Mouse (Mus musculus): ENCODE measurements around the gene Shank2. TPM values are rescaled to one million over a fixed set of nuclear protein-coding genes. Genes with fewer than 3 reads are reported as not detected.

Shank2 gene
- polyA plus RNA-seq, 1 experiment from 2014 or later = 0.67 TPM

GRCm38 (mm10) chr7:144414632-144415031 is 412.9 kb downstream of the Shank2 start:
- Histone ChIP-seq H3K36me3 (replicated peaks) (peaks cover 12% of the 10 kb centered on the region; the same call in 1 of the 2 replicates), H3K9me3 (no peaks in the 10 kb centered on the region), H3K4me1 (peaks cover 36% of the 10 kb centered on the region), H3K27ac (no peak overlapping the region), H3K27me3 (ENCODE audit: poor library complexity, severe bottlenecking) (no peaks in the 10 kb centered on the region), H3K4me3 (no peak overlapping the region)
- no peak for DNase-seq (ENCODE audit: extremely low spot score, low spot score)
- WGBS = 83% methylated on average over 5 of the region's 5 CpGs

GRCm38 (mm10) chr7:144415795-144416194 is 414.1 kb downstream of the Shank2 start:
- H3K36me3 ChIP-seq (replicated peaks) = peaks cover 7% of the 10 kb centered on the region; the same call in 1 of the 2 replicates
- H3K27me3 ChIP-seq (ENCODE audit: poor library complexity, severe bottlenecking) = no peaks in the 10 kb centered on the region; the same call in 1 of the 2 replicates
- H3K4me1 ChIP-seq = peaks cover 47% of the 10 kb centered on the region
- 66% methylated on average over 4 of the region's 4 CpGs for WGBS
- no peak for DNase-seq (ENCODE audit: extremely low spot score, low spot score)
- H3K27ac ChIP-seq = no peak overlapping the region
- no peak overlapping the region for H3K4me3 ChIP-seq
- H3K9me3 ChIP-seq = no peaks in the 10 kb centered on the region

- peaks cover 51% of the 10 kb centered on the region for H3K4me1 ChIP-seq
- H3K27me3 ChIP-seq (ENCODE audit: poor library complexity, severe bottlenecking) = no peaks in the 10 kb centered on the region; the same call in 1 of the 2 replicates
- H3K9me3 ChIP-seq = no peaks in the 10 kb centered on the region
- no peak overlapping the region for H3K4me3 ChIP-seq
- H3K27ac ChIP-seq = no peak overlapping the region; the same call in 1 of the 2 replicates
- 80% methylated on average over 2 of the region's 2 CpGs for WGBS
- DNase-seq (ENCODE audit: extremely low spot score, low spot score) = no peak
- H3K36me3 ChIP-seq (replicated peaks) = no peaks in the 10 kb centered on the region
Measured at GRCm38 (mm10) chr7:144417234-144417633, 415.5 kb downstream of the Shank2 start.

GRCm38 (mm10) chr7:144417644-144418343 is 416.1 kb downstream of the Shank2 start:
- peak overlapping the region; percentile 20; the same call in 1 of the 2 replicates for H3K27ac ChIP-seq
- DNase-seq (ENCODE audit: extremely low spot score, low spot score) = peak; percentile 28
- H3K27me3 ChIP-seq (ENCODE audit: poor library complexity, severe bottlenecking) = no peaks in the 10 kb centered on the region; the same call in 1 of the 2 replicates
- H3K9me3 ChIP-seq = no peaks in the 10 kb centered on the region
- no peak overlapping the region for H3K4me3 ChIP-seq
- peaks cover 45% of the 10 kb centered on the region for H3K4me1 ChIP-seq
- WGBS = 69% methylated on average over 16 of the region's 16 CpGs
- H3K36me3 ChIP-seq (replicated peaks) = no peaks in the 10 kb centered on the region

- Histone ChIP-seq H3K4me3 (0 out of 2 replicates have a peak overlapping the region, but pooled peaks have one; percentile 0), H3K27me3 (ENCODE audit: poor library complexity, severe bottlenecking) (no peaks in the 10 kb centered on the region; the same call in 1 of the 2 replicates), H3K4me1 (peaks cover 41% of the 10 kb centered on the region), H3K36me3 (replicated peaks) (no peaks in the 10 kb centered on the region), H3K27ac (peak overlapping the region; percentile 32; the same call in 1 of the 2 replicates), H3K9me3 (no peaks in the 10 kb centered on the region)
- 22% methylated on average over 16 of the region's 16 CpGs for WGBS
- no peak for DNase-seq (ENCODE audit: extremely low spot score, low spot score)
Measured at GRCm38 (mm10) chr7:144420552-144420951, 418.8 kb downstream of the Shank2 start.

GRCm38 (mm10) chr7:144421478-144421877 is 419.8 kb downstream of the Shank2 start:
- no peaks in the 10 kb centered on the region; the same call in 1 of the 2 replicates for H3K27me3 ChIP-seq (ENCODE audit: poor library complexity, severe bottlenecking)
- H3K4me3 ChIP-seq = no peak overlapping the region
- peaks cover 37% of the 10 kb centered on the region for H3K4me1 ChIP-seq
- peak overlapping the region; percentile 40; the same call in 1 of the 2 replicates for H3K27ac ChIP-seq
- 69% methylated on average over 6 of the region's 6 CpGs for WGBS
- no peaks in the 10 kb centered on the region for H3K36me3 ChIP-seq (replicated peaks)
- H3K9me3 ChIP-seq = no peaks in the 10 kb centered on the region
- no peak for DNase-seq (ENCODE audit: extremely low spot score, low spot score)

GRCm38 (mm10) chr7:144425953-144426352 is 424.2 kb downstream of the Shank2 start:
- no peaks in the 10 kb centered on the region; the same call in 1 of the 2 replicates for H3K27me3 ChIP-seq (ENCODE audit: poor library complexity, severe bottlenecking)
- DNase-seq (ENCODE audit: extremely low spot score, low spot score) = peak; percentile 63
- H3K4me3 ChIP-seq = no peak overlapping the region
- no peaks in the 10 kb centered on the region for H3K9me3 ChIP-seq
- WGBS = 10% methylated on average over 8 of the region's 8 CpGs
- no peaks in the 10 kb centered on the region for H3K36me3 ChIP-seq (replicated peaks)
- H3K27ac ChIP-seq = no peak overlapping the region
- peaks cover 7% of the 10 kb centered on the region for H3K4me1 ChIP-seq

GRCm38 (mm10) chr7:144426594-144426993 is 424.9 kb downstream of the Shank2 start:
- no peak for DNase-seq (ENCODE audit: extremely low spot score, low spot score)
- H3K4me1 ChIP-seq = peaks cover under 1% of the 10 kb centered on the region; the same call in 1 of the 2 replicates
- H3K4me3 ChIP-seq = no peak overlapping the region
- no peak overlapping the region for H3K27ac ChIP-seq
- no peaks in the 10 kb centered on the region for H3K27me3 ChIP-seq (ENCODE audit: poor library complexity, severe bottlenecking)
- no peaks in the 10 kb centered on the region for H3K9me3 ChIP-seq
- WGBS = 78% methylated on average over 3 of the region's 3 CpGs
- H3K36me3 ChIP-seq (replicated peaks) = no peaks in the 10 kb centered on the region

- Histone ChIP-seq H3K9me3 (no peaks in the 10 kb centered on the region), H3K36me3 (replicated peaks) (no peaks in the 10 kb centered on the region), H3K27me3 (ENCODE audit: poor library complexity, severe bottlenecking) (no peaks in the 10 kb centered on the region), H3K27ac (no peak overlapping the region), H3K4me3 (no peak overlapping the region), H3K4me1 (no peaks in the 10 kb centered on the region)
- WGBS = 89% methylated on average over 3 of the region's 3 CpGs
- DNase-seq (ENCODE audit: extremely low spot score, low spot score) = no peak
Measured at GRCm38 (mm10) chr7:144427460-144427859, 425.7 kb downstream of the Shank2 start.

- 82% methylated on average over 2 of the region's 2 CpGs for WGBS
- H3K9me3 ChIP-seq = no peaks in the 10 kb centered on the region
- H3K4me3 ChIP-seq = no peak overlapping the region
- DNase-seq (ENCODE audit: extremely low spot score, low spot score) = no peak
- peaks cover 26% of the 10 kb centered on the region for H3K36me3 ChIP-seq (replicated peaks)
- H3K27me3 ChIP-seq (ENCODE audit: poor library complexity, severe bottlenecking) = no peaks in the 10 kb centered on the region
- no peaks in the 10 kb centered on the region for H3K4me1 ChIP-seq
- no peak overlapping the region for H3K27ac ChIP-seq
Measured at GRCm38 (mm10) chr7:144432920-144433319, 431.2 kb downstream of the Shank2 start.

- Histone ChIP-seq H3K4me3 (no peak overlapping the region), H3K27ac (no peak overlapping the region), H3K4me1 (no peaks in the 10 kb centered on the region), H3K27me3 (ENCODE audit: poor library complexity, severe bottlenecking) (no peaks in the 10 kb centered on the region), H3K36me3 (replicated peaks) (peaks cover 85% of the 10 kb centered on the region), H3K9me3 (no peaks in the 10 kb centered on the region)
- no peak for DNase-seq (ENCODE audit: extremely low spot score, low spot score)
- 97% methylated on average over 7 of the region's 7 CpGs for WGBS
Measured at GRCm38 (mm10) chr7:144438811-144439210, 437.1 kb downstream of the Shank2 start.

- no peaks in the 10 kb centered on the region for H3K27me3 ChIP-seq (ENCODE audit: poor library complexity, severe bottlenecking)
- WGBS = 92% methylated on average over 11 of the region's 11 CpGs
- no peaks in the 10 kb centered on the region for H3K9me3 ChIP-seq
- H3K36me3 ChIP-seq (replicated peaks) = peaks cover 100% of the 10 kb centered on the region
- H3K4me1 ChIP-seq = no peaks in the 10 kb centered on the region
- H3K27ac ChIP-seq = no peak overlapping the region
- H3K4me3 ChIP-seq = no peak overlapping the region
- DNase-seq (ENCODE audit: extremely low spot score, low spot score) = no peak
Measured at GRCm38 (mm10) chr7:144441466-144441865, 439.7 kb downstream of the Shank2 start.

- Histone ChIP-seq H3K4me1 (no peaks in the 10 kb centered on the region), H3K27ac (no peak overlapping the region), H3K27me3 (ENCODE audit: poor library complexity, severe bottlenecking) (no peaks in the 10 kb centered on the region), H3K9me3 (no peaks in the 10 kb centered on the region), H3K36me3 (replicated peaks) (peaks cover 100% of the 10 kb centered on the region), H3K4me3 (no peak overlapping the region)
- DNase-seq (ENCODE audit: extremely low spot score, low spot score) = no peak
- WGBS = 89% methylated on average over 4 of the region's 4 CpGs
Measured at GRCm38 (mm10) chr7:144441976-144442375, 440.2 kb downstream of the Shank2 start.
